Mouse (Mus musculus) v-Abl transformed pro-B cells (cell line): ENCODE measurements around the gene Atp23.

Experiments
- in situ Hi-C, 2 experiments: fragments of 400-800 bp; cut with MboI; formaldehyde crosslinking; loops; one replicate each; pipeline ENCODE4 v1.15.1; 2025; ENCODE audit not compliant: unreplicated experiment in 2 of 2

Atp23 gene

GRCm38 (mm10) chr10:126900821-126901487, at the start of gene Atp23:
TSS of gene Atp23 (minus strand) at chr10:126901355.
- in situ Hi-C loops, result no loop called here

- in situ Hi-C loops, result no loop called here
Measured at GRCm38 (mm10) chr10:126950572-126950971, 49.4 kb upstream of the Atp23 start.

- in situ Hi-C loops, result no loop called here
Measured at GRCm38 (mm10) chr10:126949824-126950223, 48.7 kb upstream of the Atp23 start.

GRCm38 (mm10) chr10:126945531-126945930, 44.4 kb upstream of the Atp23 start:
- in situ Hi-C loops, result no loop called here

GRCm38 (mm10) chr10:126940949-126941348, 39.8 kb upstream of the Atp23 start:
- in situ Hi-C loops, result no loop called here

GRCm38 (mm10) chr10:126935556-126936381, 34.6 kb upstream of the Atp23 start:
- in situ Hi-C loops, result no loop called here

- in situ Hi-C loops, result no loop called here
Measured at GRCm38 (mm10) chr10:126935121-126935520, 34.0 kb upstream of the Atp23 start.

GRCm38 (mm10) chr10:126934561-126934960, 33.4 kb upstream of the Atp23 start:
- in situ Hi-C loops, result no loop called here

GRCm38 (mm10) chr10:126931760-126932139, 30.6 kb upstream of the Atp23 start:
- in situ Hi-C loops, result no loop called here

- in situ Hi-C loops, result no loop called here
Measured at GRCm38 (mm10) chr10:126931123-126931759, 30.1 kb upstream of the Atp23 start.

GRCm38 (mm10) chr10:126930270-126931121, 29.3 kb upstream of the Atp23 start:
- in situ Hi-C loops, result no loop called here

- in situ Hi-C loops, result no loop called here
Measured at GRCm38 (mm10) chr10:126929543-126929942, 28.4 kb upstream of the Atp23 start.

- in situ Hi-C loops, result no loop called here
Measured at GRCm38 (mm10) chr10:126928819-126929206, 27.7 kb upstream of the Atp23 start.

GRCm38 (mm10) chr10:126928011-126928818, 27.1 kb upstream of the Atp23 start:
- in situ Hi-C loops, result no loop called here

- in situ Hi-C loops, result no loop called here
Measured at GRCm38 (mm10) chr10:126927101-126927961, 26.2 kb upstream of the Atp23 start.

- in situ Hi-C loops, result no loop called here
Measured at GRCm38 (mm10) chr10:126925391-126925790, 24.2 kb upstream of the Atp23 start.

GRCm38 (mm10) chr10:126924087-126924486, 22.9 kb upstream of the Atp23 start:
- in situ Hi-C loops, result no loop called here

- in situ Hi-C loops, result no loop called here
Measured at GRCm38 (mm10) chr10:126920220-126920619, 19.1 kb upstream of the Atp23 start.

- in situ Hi-C loops, result loop anchor here (5.0 kb wide), 2 partner anchors 73 to 113 kb away; partner anchors contain the start of gene Tsfm (in 2 of the 2)
Measured at GRCm38 (mm10) chr10:126919067-126919466, 17.9 kb upstream of the Atp23 start.
